Mouse (Mus musculus) kidney, postnatal 36 days (tissue): ENCODE results near the gene Pold2.
"Not testable (repeated sequence)": the region's sequence is repeated elsewhere in the genome, so short reads cannot be mapped to it uniquely, and the experiment has no call there.

Experiments used
- DNase-seq, 2 experiments: peaks; one replicate each; pipeline ENCODE4 v3.0.0; 2021 to 2022; ENCODE audit warnings: mixed read lengths in 2 of 2

Pold2 gene

DNA sequence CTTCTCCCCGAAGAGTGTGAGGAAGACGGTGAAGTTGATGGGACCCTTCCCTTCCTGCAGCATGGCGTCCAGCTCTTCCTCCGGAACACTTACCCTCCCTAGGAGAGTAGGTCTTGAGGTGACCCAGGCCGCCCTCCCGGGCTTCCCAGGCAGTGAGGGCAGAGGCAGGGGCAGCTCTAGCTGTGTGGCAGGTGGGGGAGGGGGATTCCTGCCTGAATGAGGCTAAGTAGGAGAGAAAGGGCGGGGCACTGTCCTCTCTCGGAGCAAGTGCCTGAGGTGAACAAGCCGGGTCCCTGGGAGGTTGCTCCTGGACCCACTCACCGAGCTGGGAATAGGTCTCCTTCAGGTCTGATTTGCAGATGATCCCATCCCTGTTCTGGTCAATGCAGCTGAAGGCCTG is 19.7 kb upstream of the Pold2 start:
- DNase-seq = no peak

- DNase-seq = no peak
Measured at GRCm38 (mm10) chr11:5897230-5897629, 19.1 kb upstream of the Pold2 start.

DNA sequence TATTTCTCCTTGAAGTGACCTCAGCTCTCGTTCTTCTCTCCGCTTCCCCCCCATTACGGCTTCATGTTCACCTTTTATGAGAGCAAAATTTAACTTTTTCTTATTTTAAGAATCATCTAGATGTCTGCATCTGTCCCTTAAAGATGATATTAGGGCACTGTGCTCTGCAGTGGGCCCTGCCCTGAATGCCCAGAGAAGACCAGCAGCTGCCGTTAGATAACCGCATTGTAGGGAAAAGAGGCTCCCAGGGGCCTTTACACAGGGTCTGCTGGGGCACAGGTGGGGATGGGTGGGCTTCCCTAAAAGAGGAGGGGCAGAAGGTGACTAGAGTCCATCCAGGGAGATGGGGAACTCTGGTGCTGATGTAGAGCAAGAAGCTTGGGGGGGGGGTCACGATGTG is 15.7 kb upstream of the Pold2 start:
- DNase-seq = no peak

DNA sequence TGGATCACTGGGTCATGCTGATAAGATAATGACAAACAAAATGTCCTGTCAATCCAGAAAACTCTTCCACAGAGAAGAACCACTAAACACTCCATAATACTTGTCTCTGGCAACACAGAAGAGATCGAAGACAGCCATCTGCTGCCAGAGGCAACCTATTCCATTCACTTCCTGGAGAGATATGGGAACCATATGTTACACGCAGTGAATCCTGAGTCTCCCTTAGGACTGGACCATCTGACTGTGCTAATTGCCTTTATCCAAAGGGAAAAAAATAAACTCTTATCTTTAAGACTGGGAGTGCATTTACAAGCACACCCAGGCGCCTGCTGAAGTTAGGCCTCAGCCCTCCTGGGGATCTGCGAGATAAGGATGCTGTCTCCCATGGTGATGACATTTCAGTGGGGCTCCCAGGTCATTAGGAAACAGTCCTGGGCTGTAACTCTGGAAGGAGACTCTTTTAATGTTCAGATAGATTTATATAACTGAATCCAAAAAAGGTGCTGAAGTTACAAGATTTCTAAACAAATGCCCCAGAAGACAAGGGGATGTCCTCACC is 14.8 kb upstream of the Pold2 start:
- DNase-seq = no peak

DNA sequence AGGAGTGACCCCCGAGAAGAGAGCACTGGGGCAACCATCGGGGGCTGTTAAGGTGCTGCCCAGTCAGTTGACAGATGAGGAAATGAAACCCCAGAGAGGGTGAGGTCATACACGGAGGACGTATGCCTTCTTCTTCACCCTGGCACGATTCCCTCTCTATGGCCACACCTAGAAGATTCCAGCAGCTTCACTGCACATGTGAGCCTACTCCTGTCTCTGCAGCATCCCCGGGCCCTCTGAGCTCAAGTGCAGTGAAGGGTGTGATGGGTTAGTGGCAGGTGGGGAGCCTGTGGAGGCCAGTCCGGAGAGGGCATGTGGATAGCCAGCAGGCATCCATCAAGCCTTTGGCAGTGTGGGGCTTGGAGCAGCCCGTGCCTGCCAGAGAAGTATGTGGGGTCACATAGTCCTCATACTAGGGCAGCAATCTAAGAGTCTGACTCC is 14.1 kb upstream of the Pold2 start:
- DNase-seq = peak; percentile 31 to 34

GRCm38 (mm10) chr11:5888563-5888962 is 10.5 kb upstream of the Pold2 start:
- DNase-seq = not testable (repeated sequence)

GRCm38 (mm10) chr11:5887250-5887649 is 9.2 kb upstream of the Pold2 start:
- no peak for DNase-seq

DNA sequence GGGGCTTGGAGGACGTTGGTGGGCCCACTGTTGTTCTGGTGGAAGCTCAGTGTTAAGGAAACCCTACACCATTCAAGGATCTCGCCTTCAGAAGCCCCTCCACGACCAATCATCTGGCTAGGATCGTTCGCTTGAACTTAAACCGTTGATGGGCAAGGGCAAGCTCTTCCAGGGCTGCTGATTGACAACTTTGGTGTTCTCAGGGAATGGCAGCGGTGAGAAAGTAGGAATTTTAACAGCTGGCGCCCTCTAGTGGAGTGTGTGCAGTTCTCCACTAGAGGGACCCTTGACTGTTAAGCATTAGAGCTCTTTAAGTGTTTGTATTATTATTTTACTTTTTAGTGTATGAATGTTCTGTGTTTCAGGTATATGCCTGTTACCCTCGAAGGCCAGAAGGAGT is 8.1 kb upstream of the Pold2 start:
- DNase-seq = peak; percentile 70 to 83

GRCm38 (mm10) chr11:5882518-5882917 is 4.4 kb upstream of the Pold2 start:
- DNase-seq = no peak

GRCm38 (mm10) chr11:5879905-5880304 is 1.8 kb upstream of the Pold2 start:
- peak; percentile 51 to 81 for DNase-seq

GRCm38 (mm10) chr11:5878661-5879060 is 569 bp upstream of the Pold2 start:
- no peak for DNase-seq

DNA sequence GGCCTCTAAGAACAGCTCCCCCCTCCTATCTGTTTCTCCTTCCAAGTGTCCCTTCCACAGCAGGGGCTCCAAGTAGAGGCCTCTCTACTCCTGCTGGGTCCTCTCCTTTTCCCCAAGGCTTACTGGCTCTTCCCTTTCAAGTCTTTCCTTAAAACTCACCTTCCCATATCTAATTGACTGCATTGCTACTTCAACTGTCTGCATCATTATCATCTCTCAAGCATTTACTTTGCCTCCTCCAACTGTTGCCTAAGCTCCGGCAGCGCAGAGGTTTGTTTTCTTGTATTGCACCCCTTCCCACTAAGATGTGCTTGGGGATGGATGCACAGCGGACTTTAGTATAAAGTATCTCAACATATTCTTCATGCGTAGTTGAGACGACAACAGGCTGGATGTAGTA is 671 bp downstream of the Pold2 start:
- DNase-seq = no peak

GRCm38 (mm10) chr11:5873192-5873591 is 4.9 kb downstream of the Pold2 start:
- DNase-seq = no peak

DNA sequence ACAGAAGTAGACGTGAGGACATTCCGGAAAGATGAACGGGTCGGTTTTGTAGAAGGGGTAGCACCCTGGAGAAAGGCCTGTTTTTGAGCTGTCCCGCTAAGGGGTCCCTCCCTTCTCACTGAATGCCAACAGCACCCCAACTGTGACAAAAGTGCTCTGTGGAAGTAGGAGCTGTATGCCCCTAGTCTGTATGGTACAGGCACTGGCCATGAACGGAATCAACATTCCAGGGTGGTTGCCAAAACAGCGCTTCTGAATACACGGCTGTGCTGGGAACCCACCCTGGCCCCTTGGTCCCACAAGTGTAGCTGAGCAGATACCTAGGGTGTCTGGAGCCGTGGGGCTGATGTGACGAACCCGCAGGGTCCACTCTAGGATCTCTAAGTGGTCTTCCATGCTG is 5.4 kb downstream of the Pold2 start:
- no peak for DNase-seq

DNA sequence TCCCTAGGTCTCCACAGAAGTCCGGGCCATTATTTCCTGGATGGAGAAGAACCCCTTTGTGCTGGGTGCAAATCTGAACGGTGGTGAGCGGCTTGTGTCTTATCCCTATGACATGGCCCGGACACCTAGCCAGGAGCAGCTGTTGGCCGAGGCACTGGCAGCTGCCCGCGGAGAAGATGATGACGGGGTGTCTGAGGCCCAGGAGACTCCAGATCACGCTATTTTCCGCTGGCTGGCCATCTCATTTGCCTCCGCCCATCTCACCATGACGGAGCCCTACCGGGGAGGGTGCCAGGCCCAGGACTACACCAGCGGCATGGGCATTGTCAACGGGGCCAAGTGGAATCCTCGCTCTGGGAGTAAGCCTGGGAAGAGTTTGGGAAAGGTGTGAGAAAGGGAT is 8.0 kb downstream of the Pold2 start:
- no peak for DNase-seq

GRCm38 (mm10) chr11:5869331-5869730 is 8.8 kb downstream of the Pold2 start:
- DNase-seq = no peak

DNA sequence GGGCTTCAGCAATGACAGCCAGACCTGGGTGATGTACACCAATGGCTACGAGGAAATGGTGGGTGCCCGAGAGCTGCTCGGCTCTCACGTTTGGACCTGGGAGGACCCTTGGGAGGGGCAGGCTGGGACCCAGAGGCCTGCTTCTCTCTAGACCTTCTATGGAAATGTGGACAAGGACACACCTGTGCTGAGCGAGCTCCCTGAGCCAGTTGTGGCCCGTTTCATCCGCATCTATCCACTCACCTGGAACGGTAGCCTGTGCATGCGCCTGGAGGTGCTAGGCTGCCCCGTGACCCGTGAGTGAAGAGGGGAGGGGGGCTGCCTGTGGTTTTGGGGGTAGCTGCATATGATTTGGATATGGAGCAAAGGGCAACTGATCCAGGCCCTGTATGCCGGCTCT is 9.8 kb downstream of the Pold2 start:
- peak; percentile 42 to 63 for DNase-seq

DNA sequence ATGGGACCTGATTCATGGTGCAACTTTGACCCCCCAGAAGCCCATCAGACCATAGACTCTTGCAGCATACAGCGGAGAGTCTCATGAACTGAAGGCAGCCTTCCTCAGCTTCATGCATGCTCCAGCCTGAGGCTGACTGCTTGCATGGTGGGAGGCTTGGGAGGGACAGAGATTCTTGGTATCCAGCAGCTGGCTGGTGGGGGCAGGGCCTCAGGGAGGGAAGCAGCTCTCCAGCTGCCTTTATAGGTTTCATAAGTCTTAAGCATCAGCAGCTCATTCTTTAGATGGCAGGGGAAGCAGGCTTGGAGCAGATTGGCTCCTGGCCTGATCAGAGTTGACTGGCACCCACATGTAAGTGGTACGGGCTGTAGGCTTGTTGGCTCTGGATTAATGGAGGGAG is 10.9 kb downstream of the Pold2 start:
- DNase-seq = no peak

- DNase-seq = peak; percentile 68 to 87
Measured at GRCm38 (mm10) chr11:5862394-5863105, 15.5 kb downstream of the Pold2 start.

- DNase-seq = peak; percentile 70 to 76
Measured at GRCm38 (mm10) chr11:5861678-5862393, 16.3 kb downstream of the Pold2 start, which contains the start of gene Aebp1. Gene Aebp1, plus strand, starts transcription at chr11:5861947.

DNA sequence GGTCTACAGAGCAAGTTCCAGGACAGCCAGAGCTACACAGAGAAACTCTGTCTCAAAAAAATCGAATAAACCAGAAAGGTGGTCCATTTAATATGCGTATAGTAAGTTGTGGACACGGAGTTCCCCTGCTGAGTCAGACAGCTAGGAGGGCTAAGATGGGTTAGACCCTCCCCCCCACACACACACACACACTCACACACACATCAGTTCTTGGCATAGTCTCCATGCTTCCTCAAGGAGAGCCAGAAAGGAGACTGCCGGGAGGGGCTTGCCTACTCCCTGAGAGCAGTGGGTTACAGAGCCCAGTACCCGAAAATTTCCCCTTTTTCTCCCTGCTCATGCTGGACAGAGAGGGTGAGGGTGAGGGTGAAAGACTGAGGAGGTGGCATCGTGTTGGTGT is 17.5 kb downstream of the Pold2 start:
- DNase-seq = no peak

- no peak for DNase-seq
Measured at GRCm38 (mm10) chr11:5859883-5860550, 18.1 kb downstream of the Pold2 start.

DNA sequence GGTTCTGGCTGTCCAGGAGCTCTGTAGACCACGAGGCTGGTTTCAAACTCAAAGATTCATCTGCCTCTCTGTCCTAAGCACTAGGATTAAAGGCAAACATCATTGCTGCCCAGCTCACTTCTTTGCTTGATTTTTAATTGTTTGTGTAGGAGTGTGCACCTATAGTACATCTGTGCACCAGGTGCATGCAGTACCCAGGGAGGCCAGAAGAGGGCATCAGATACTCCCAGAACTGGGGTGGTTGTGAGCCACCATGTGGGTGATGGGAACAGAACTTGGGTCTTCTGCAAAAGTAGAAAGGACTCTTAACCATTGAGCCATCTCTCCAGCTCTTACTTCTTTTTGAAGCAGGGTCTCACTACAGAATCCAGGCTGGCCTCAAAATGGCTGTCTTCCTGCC is 19.4 kb downstream of the Pold2 start:
- DNase-seq = no peak
